Mouse (Mus musculus): ENCODE data around the gene Gm572. TPM values are rescaled to one million over a fixed set of nuclear protein-coding genes. Genes with fewer than 3 reads are reported as not detected.

Gene Gm572
- 0.17 and 0.28 TPM in 2 replicates for polyA plus RNA-seq (2015; fragmentation: Nextera tagmentation; extraction: Ambion mirVana)

DNA sequence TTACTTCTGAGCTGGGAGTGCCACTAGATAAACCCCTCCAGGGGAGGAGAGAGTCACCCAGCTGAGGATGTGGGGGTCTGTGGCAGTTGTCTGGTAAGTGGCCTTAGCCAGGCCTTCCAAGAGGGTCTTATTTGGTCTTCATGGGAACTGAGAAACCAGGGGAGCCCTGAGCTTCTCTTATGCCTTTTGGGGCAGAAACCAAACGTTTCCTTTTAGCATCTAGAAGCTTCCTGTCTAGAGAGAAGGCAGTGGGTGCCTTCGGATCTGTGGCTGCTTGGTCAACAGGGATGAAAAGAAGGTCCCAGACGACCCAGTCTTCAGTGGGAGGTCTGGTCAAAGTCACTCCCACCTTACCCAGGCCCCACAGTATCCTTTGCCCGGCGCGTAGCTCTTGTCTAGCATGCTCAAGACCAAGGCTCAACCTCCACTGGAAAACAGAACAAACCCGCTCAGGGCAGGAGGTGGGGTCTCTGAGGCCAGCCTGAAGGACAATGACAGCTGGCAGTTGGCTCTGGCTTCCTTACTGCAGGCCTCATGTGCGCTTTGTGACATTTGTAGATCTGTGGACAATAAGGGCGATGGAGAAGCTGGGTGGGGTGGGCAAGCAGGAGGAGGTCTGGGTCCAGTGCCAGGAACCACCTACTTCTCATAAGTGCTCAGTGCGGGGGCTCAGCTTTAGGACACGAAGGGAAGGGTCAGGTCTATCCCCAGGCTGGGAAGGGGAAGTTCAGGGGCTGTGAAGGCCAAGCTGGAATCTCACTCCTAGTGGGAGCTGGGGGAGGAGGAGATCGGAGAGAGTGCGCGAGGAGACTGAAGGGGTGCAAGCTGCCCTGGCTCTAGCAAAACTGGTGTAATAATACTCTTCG lies at the start of gene Gm572:
Gene Gm572 (plus strand): TSS at position 27 of the 866 bp plus-strand sequence.
- no peak within 1 kb of the TSS for H3K27ac ChIP-seq (replicated peaks)
- 0 out of 2 replicates have a peak, but pooled peaks have one; percentile 24 for ATAC-seq (ENCODE audit: extremely low read depth, insufficient number of reproducible peaks, low FRiP score, low TSS enrichment)
- peak within 1 kb of the TSS; percentile 31 for H3K4me3 ChIP-seq

DNA sequence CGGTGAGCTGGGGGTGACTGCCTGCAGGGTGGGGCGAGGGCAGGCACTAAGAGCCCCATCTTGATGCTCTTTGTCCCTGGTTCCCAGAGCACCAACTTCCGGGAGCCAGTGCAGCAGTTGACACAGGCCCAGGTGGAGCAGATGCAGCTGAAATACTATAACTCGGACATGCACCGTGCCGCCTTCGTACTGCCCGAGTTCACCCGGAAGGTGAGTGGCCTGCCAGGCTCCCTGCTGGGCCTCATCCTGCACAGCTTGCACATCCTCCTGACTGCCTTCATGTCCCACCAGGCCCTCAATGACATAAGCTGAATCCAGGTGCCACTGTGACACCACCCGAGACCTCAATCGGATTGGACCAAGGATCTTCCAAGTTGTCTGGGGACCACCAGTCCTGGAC lies 49.1 kb upstream of the Gm572 start:
- WGBS, result 92% methylated on average over 11 of the region's 11 CpGs
- no peak overlapping the region for H3K9ac ChIP-seq
- no peak overlapping the region for H3K27ac ChIP-seq (replicated peaks)
- H3K4me3 ChIP-seq, result no peak overlapping the region
- peaks cover 61% of the 10 kb centered on the region for H3K36me3 ChIP-seq
- H3K4me2 ChIP-seq, result no peak overlapping the region
- ATAC-seq (ENCODE audit: extremely low read depth, insufficient number of reproducible peaks, low FRiP score, low TSS enrichment), result no peak
- no peaks in the 10 kb centered on the region for H3K27me3 ChIP-seq (replicated peaks)
- H3K4me1 ChIP-seq, result peaks cover 19% of the 10 kb centered on the region
- peaks cover 9% of the 10 kb centered on the region; the same call in 1 of the 2 replicates for H3K9me3 ChIP-seq

More for the DNA sequence above, at the start of gene Gm572:
- no peaks in the 10 kb centered on the region for H3K27me3 ChIP-seq (replicated peaks)
- no peaks in the 10 kb centered on the region for H3K36me3 ChIP-seq
- H3K9me3 ChIP-seq, result no peaks in the 10 kb centered on the region
- 55% methylated on average over 15 of the region's 15 CpGs for WGBS
- peak within 1 kb of the TSS; percentile 69 for H3K9ac ChIP-seq
- peaks cover 22% of the 10 kb centered on the region for H3K4me1 ChIP-seq
- peak within 1 kb of the TSS; percentile 66 for H3K4me2 ChIP-seq

DNA sequence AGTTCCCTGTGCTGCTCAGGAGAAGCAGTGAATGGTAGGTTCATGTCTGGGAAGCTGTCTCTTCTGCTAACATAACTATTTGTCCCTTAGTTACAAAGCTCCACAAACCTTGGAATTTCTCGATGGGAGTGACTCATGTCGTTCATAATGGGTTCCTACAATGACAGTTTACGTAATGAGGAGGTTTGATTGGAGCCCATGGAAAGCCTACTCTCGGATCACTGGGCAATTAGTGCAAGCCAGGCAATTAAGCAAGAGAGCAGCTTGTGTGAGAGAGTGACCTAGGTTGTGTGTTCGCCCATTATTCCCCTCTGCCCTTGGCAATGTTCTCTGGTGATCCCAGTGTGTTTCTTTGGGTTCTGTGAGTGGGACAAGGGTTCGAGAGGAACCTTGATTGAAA lies 47.2 kb upstream of the Gm572 start:
- peaks cover 11% of the 10 kb centered on the region; the same call in 1 of the 2 replicates for H3K9me3 ChIP-seq
- H3K4me2 ChIP-seq, result no peak overlapping the region
- H3K9ac ChIP-seq, result no peak overlapping the region
- no peak overlapping the region for H3K4me3 ChIP-seq
- WGBS, result 86% methylated on average over 6 of the region's 6 CpGs
- ATAC-seq (ENCODE audit: extremely low read depth, insufficient number of reproducible peaks, low FRiP score, low TSS enrichment), result no peak
- peaks cover 14% of the 10 kb centered on the region for H3K4me1 ChIP-seq
- no peaks in the 10 kb centered on the region for H3K27me3 ChIP-seq (replicated peaks)
- no peak overlapping the region for H3K27ac ChIP-seq (replicated peaks)
- peaks cover 67% of the 10 kb centered on the region for H3K36me3 ChIP-seq

DNA sequence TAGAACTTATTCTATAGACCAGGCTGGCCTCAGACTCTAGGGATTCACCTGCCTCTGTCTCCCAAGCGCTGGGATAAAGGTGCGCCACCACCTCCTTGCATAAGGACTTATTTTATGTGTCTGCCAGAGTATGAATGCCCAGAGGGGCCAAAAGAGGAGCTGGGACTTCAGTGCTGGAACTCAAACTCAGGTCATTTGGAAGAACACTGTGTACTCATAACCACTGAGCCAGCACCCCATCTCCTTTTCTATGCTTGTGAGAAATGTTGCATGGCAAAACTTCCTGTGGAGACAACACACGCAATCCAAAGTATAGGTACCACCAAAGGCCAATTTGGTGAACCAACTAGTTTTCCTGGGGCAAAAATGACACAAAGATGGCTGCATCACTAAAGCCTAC lies 46.4 kb upstream of the Gm572 start:
- no peak for ATAC-seq (ENCODE audit: extremely low read depth, insufficient number of reproducible peaks, low FRiP score, low TSS enrichment)
- no peak overlapping the region for H3K27ac ChIP-seq (replicated peaks)
- H3K4me2 ChIP-seq, result no peak overlapping the region
- H3K4me1 ChIP-seq, result peaks cover 14% of the 10 kb centered on the region
- H3K4me3 ChIP-seq, result no peak overlapping the region
- H3K9ac ChIP-seq, result no peak overlapping the region
- WGBS, result 91% methylated on average over 3 of the region's 3 CpGs
- H3K9me3 ChIP-seq, result peaks cover 11% of the 10 kb centered on the region; the same call in 1 of the 2 replicates
- H3K36me3 ChIP-seq, result peaks cover 67% of the 10 kb centered on the region
- no peaks in the 10 kb centered on the region for H3K27me3 ChIP-seq (replicated peaks)

DNA sequence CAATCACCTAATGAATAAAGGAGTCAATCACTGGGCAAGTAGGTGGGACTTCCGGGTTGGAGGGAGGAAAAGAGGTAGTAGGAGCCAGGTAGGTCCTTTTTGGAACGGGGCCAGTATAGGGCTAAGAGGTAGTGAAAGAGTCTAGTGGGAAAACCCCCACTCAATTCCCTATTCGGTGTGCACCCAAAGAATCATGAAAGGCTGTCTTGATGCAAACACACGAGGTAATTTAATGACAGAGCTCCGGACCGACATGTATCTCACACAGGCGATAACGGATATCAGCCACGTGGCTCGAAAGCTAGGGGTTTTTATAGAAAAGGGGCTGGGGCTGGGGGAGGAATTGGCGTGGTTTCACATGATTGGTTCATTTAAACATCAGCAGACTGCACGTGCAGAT lies 44.3 kb upstream of the Gm572 start:
- Histone ChIP-seq H3K27ac (replicated peaks) (no peak overlapping the region), H3K9me3 (peaks cover 11% of the 10 kb centered on the region; the same call in 1 of the 2 replicates), H3K4me1 (no peaks in the 10 kb centered on the region), H3K4me2 (no peak overlapping the region), H3K27me3 (replicated peaks) (no peaks in the 10 kb centered on the region), H3K9ac (no peak overlapping the region), H3K4me3 (no peak overlapping the region), H3K36me3 (peaks cover 58% of the 10 kb centered on the region)
- WGBS, result 93% methylated on average over 12 of the region's 12 CpGs
- no peak for ATAC-seq (ENCODE audit: extremely low read depth, insufficient number of reproducible peaks, low FRiP score, low TSS enrichment)

DNA sequence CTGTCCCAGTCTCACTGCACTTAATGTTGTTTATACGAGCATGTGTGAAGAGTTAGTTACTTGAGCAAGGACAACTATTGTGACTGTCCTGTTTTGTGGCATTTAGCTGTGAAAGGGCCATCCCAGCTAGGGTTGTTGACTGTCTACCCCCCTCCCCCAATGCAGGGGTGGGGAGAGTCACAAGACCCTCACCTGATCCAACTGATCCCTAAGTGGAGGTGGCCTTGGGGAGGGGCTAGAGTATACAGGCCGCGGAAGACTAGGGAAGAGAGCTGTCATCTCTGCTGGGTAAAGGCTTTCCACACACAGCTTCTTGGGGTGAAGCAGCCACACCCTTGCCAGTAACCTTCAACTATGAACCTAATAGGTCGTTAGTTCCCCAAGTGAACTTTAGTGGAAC lies 42.8 kb upstream of the Gm572 start:
- peaks cover 43% of the 10 kb centered on the region for H3K36me3 ChIP-seq
- peaks cover 11% of the 10 kb centered on the region; the same call in 1 of the 2 replicates for H3K9me3 ChIP-seq
- H3K9ac ChIP-seq, result no peak overlapping the region
- no peak overlapping the region for H3K4me3 ChIP-seq
- no peak overlapping the region for H3K4me2 ChIP-seq
- ATAC-seq (ENCODE audit: extremely low read depth, insufficient number of reproducible peaks, low FRiP score, low TSS enrichment), result no peak
- 75% methylated on average over 4 of the region's 4 CpGs for WGBS
- H3K27me3 ChIP-seq (replicated peaks), result no peaks in the 10 kb centered on the region
- no peaks in the 10 kb centered on the region for H3K4me1 ChIP-seq
- H3K27ac ChIP-seq (replicated peaks), result no peak overlapping the region

DNA sequence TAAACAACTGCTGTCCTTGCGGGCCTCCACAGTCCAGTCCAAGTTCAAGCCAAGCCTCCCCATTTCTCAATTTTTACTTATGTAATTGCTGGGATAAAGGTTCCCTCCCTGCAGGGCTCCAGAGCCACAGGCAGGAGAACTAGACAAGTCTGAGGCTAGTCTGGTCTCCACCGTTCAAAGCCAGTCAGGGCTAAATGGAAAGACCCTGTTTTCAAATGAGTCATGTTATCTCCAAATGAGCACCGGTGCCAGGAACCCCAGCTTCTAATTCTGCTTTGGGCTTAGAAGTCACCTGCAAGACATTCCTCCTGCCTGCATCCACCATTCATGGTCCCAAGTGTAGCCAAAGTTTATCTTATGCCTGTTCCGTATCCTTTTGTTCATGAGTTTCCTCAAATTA lies 41.2 kb upstream of the Gm572 start:
- Histone ChIP-seq H3K9me3 (peaks cover 11% of the 10 kb centered on the region; the same call in 1 of the 2 replicates), H3K27me3 (replicated peaks) (no peaks in the 10 kb centered on the region), H3K27ac (replicated peaks) (no peak overlapping the region), H3K9ac (no peak overlapping the region), H3K4me1 (no peaks in the 10 kb centered on the region), H3K4me3 (no peak overlapping the region), H3K36me3 (peaks cover 27% of the 10 kb centered on the region), H3K4me2 (no peak overlapping the region)
- no peak for ATAC-seq (ENCODE audit: extremely low read depth, insufficient number of reproducible peaks, low FRiP score, low TSS enrichment)
- WGBS, result 59% methylated on average over 4 of the region's 4 CpGs

DNA sequence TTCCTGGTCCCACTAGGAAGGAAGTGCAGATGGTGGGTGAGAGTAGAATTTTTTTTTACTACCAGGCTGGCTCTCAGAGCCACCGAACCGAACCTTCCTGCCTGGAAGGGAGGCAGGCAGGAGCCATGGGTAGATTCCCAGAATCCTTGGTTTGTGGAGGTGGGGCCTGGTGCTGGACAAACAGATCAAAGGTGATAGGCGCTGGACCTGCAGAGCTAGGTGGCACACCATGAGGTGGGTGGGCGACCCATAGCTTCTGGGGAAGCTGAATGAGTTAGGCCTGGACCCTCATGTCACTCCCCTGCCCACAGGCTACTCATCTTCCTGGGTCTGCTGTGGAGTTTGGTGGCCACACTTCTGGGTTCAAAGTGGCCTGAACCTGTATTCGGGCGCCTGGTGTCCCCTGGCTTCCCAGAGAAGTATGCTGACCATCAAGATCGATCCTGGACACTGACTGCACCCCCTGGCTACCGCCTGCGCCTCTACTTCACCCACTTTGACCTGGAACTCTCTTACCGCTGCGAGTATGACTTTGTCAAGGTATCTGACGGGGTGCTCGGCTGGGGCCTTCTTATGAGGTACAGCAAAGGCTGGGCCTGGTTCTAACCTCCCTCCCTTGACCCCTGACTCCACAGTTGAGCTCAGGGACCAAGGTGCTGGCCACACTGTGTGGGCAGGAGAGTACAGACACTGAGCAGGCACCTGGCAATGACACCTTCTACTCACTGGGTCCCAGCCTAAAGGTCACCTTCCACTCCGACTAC lies 40.6 kb upstream of the Gm572 start, which contains the start of gene Masp2:
Gene Masp2 (plus strand): TSS at position 198 of the 764 bp plus-strand sequence.
- no peaks in the 10 kb centered on the region for H3K4me1 ChIP-seq
- 0 out of 2 replicates have a peak, but pooled peaks have one; percentile 27 for ATAC-seq (ENCODE audit: extremely low read depth, insufficient number of reproducible peaks, low FRiP score, low TSS enrichment)
- no peak within 1 kb of the TSS for H3K4me3 ChIP-seq
- no peak within 1 kb of the TSS for H3K9ac ChIP-seq
- H3K27ac ChIP-seq (replicated peaks), result no peak within 1 kb of the TSS
- WGBS, result 79% methylated on average over 14 of the region's 14 CpGs
- H3K4me2 ChIP-seq, result no peak within 1 kb of the TSS
- peaks cover 25% of the 10 kb centered on the region for H3K36me3 ChIP-seq
- peaks cover 11% of the 10 kb centered on the region; the same call in 1 of the 2 replicates for H3K9me3 ChIP-seq
- H3K27me3 ChIP-seq (replicated peaks), result no peaks in the 10 kb centered on the region

DNA sequence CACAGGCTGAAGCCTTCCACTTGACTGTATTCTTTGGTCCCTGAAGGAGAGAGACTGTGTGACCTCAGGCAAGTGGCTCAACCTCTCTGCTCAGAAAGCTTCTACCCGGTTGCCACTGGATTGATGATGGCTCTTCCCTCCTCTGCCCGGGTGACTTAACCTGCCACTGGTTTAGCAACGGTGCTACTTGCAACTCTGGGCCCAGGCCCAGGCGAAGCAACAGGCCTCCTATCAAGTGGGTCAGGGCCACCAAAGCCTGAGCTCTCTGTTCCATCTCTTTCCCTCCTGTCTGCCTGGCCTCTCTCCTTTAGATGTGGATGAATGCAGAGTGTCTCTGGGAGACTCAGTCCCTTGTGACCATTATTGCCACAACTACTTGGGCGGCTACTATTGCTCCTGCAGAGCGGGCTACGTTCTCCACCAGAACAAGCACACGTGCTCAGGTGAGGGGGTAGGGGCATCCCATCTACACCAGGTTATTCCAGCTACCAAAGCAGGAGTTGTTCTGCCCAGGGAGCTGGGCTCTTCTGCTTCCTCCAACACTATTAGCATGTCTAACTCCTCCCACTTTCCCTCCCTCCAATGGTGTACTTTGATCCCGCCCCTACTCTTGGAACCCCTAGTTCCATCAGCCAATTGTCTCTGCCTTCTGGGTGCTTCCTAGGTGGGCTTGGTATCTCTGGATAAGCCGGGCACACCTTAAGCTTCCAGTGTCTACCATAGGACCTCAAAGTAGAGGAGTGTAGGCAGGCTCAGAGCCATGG lies 39.6 kb upstream of the Gm572 start:
- Histone ChIP-seq H3K9ac (no peak overlapping the region), H3K36me3 (peaks cover 15% of the 10 kb centered on the region), H3K4me1 (peaks cover 8% of the 10 kb centered on the region), H3K4me2 (no peak overlapping the region), H3K27ac (replicated peaks) (no peak overlapping the region), H3K9me3 (peaks cover 7% of the 10 kb centered on the region; the same call in 1 of the 2 replicates), H3K27me3 (replicated peaks) (no peaks in the 10 kb centered on the region), H3K4me3 (no peak overlapping the region)
- WGBS, result 64% methylated on average over 10 of the region's 10 CpGs
- no peak for ATAC-seq (ENCODE audit: extremely low read depth, insufficient number of reproducible peaks, low FRiP score, low TSS enrichment)

DNA sequence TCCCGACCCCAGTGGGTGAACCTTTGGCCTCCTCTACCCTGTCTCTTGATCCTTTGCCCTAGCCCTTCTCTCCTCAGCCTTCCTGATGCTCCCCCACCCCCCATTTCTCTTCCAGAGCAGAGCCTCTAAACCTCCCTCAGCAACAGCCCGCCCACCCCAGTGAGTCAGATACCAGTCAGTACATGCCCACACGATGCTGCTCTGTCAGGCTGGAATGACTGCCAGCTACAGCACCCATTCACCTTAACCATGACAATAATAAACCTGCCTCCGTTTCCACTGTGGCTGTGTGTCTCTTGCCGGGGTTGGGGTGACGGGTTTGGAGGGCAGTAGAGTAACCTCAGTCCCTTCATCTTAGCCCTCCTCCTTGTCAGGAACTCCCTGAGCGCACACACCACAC lies 39.0 kb upstream of the Gm572 start:
- 0 out of 2 replicates have a peak, but pooled peaks cover 1% of the 10 kb centered on the region for H3K9me3 ChIP-seq
- WGBS, result 66% methylated on average over 7 of the region's 7 CpGs
- no peak overlapping the region for H3K9ac ChIP-seq
- no peak overlapping the region for H3K27ac ChIP-seq (replicated peaks)
- no peaks in the 10 kb centered on the region for H3K27me3 ChIP-seq (replicated peaks)
- no peak overlapping the region for H3K4me3 ChIP-seq
- H3K4me2 ChIP-seq, result no peak overlapping the region
- H3K4me1 ChIP-seq, result peaks cover 13% of the 10 kb centered on the region
- ATAC-seq (ENCODE audit: extremely low read depth, insufficient number of reproducible peaks, low FRiP score, low TSS enrichment), result no peak
- H3K36me3 ChIP-seq, result peaks cover 9% of the 10 kb centered on the region

Data from heart, embryonic 13.5 days (tissue).